Mouse (Mus musculus) embryo, embryonic 11.5 days (tissue): ENCODE measurements around the gene Olfr593.
"Not testable (repeated sequence)": the region's sequence is repeated elsewhere in the genome, so short reads cannot be mapped to it uniquely, and the experiment has no call there.

Source experiments
- DNase-seq: peaks from one replicate; pipeline ENCODE4 v3.0.0-alpha.2; 2012; ENCODE audit warnings: low read depth, low spot score

Gene Olfr593

GRCm38 (mm10) chr7:103211562-103211961 is at the start of gene Olfr593:
TSS of gene Olfr593 (plus strand) at chr7:103211862.
- DNase-seq = no peak

- DNase-seq = no peak
These were observed 42.0 kb upstream of the Olfr593 start for GRCm38 (mm10) chr7:103169697-103170096.

- no peak for DNase-seq
These were observed 33.4 kb upstream of the Olfr593 start, which contains the start of gene Olfr591 for GRCm38 (mm10) chr7:103178240-103178639. TSS of gene Olfr591 (minus strand) at chr7:103178340.

- DNase-seq = not testable (repeated sequence)
These were observed 27.2 kb upstream of the Olfr593 start, which contains the start of gene Olfr592 for GRCm38 (mm10) chr7:103184503-103184902. TSS of gene Olfr592 (plus strand) at chr7:103184803.

GRCm38 (mm10) chr7:103212050-103212449 is 388 bp downstream of the Olfr593 start:
- not testable (repeated sequence) for DNase-seq

- DNase-seq = no peak
These were observed 5.0 kb downstream of the Olfr593 start, which contains the start of gene Olfr594 for GRCm38 (mm10) chr7:103216696-103217095. TSS of gene Olfr594 (plus strand) at chr7:103216996.

- DNase-seq = not testable (repeated sequence)
These were observed 40.7 kb downstream of the Olfr593 start, which contains the start of gene Usp17ld for GRCm38 (mm10) chr7:103252405-103252804. TSS of gene Usp17ld (minus strand) at chr7:103252505.
